Comparison of ENCODE assay signal across 16 mouse cellular contexts in the genomic region with DNA sequence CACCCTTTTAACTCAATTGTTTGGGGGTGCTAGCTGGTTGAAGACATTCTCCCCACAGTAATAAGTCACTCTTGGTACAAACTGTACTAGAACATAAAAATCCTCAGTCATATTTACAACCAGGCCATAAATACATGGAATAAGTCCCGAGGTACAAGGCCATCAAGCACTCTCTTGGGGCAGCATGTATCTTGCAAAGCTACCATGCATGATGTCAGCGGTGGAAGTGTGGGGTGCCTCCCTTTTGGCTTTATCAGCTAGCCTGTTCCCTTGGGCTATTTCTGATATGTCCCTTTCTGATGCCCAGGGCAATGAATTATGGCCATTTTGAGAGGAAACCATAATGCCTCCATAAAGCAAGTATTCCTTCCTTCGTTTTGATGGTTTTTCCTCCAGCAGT.
"Had no signal": no experiment of that assay in that cellular context is flagged by ENCODE, and none has a peak within 500 bp of the region (broad histone marks: within the 10 kb centered on the region; RNA-seq: fewer than 3 reads in every experiment).

No protein-coding gene starts in this region.

- H3K4me1 ChIP-seq: neural tube, embryonic 12.5 days; neural tube, embryonic 13.5 days; stomach, embryonic 15.5 days had no signal

- H3K9ac ChIP-seq: neural tube, embryonic 12.5 days; neural tube, embryonic 13.5 days; stomach, embryonic 15.5 days had no signal

- H3K4me3 ChIP-seq: neural tube, embryonic 12.5 days; neural tube, embryonic 13.5 days; stomach, embryonic 15.5 days had no signal

- H3K27me3 ChIP-seq: neural tube, embryonic 12.5 days; neural tube, embryonic 13.5 days; stomach, embryonic 15.5 days had no signal

- DNase-seq: retina, postnatal 1 day; right cerebral cortex, adult 18-20 months; right cerebral cortex, postnatal 14 days; right cerebral cortex, postnatal 25 days; right cerebral cortex, postnatal 4 days; spleen, adult 18-20 months; thymus, adult 18-20 months; thymus, adult 2 months; thymus, postnatal 14 days; thymus, postnatal 25 days; thymus, postnatal 36 days; thymus, postnatal 4 days had no signal

- H3K36me3 ChIP-seq: neural tube, embryonic 12.5 days; neural tube, embryonic 13.5 days; stomach, embryonic 15.5 days had no signal

- H3K27ac ChIP-seq: neural tube, embryonic 12.5 days; neural tube, embryonic 13.5 days; stomach, embryonic 15.5 days; stomach, postnatal 0 days had no signal

- H3K4me2 ChIP-seq: neural tube, embryonic 12.5 days; neural tube, embryonic 13.5 days; stomach, embryonic 15.5 days had no signal

- H3K9me3 ChIP-seq: neural tube, embryonic 12.5 days; neural tube, embryonic 13.5 days; stomach, embryonic 15.5 days had no signal
